Mouse (Mus musculus) midbrain, embryonic 14.5 days (tissue): Measurements from ENCODE around the gene Gm5580. TPM values are rescaled to one million over a fixed set of nuclear protein-coding genes. Genes with fewer than 3 reads are reported as not detected.
"Not testable (repeated sequence)": the region's sequence is repeated elsewhere in the genome, so short reads cannot be mapped to it uniquely, and the experiment has no call there.

Source experiments
- ATAC-seq: fragments of 200-750 bp; cut with Nextera tagmentation; 2 replicates; pipeline ENCODE4 v1.8.0; 2017; ENCODE audit warnings: moderate number of reproducible peaks, moderate library complexity; ENCODE audit not compliant: low FRiP score, low TSS enrichment
- DNase-seq: peaks from one replicate; pipeline ENCODE4 v3.0.0-alpha.2; 2015
- H3K27ac ChIP-seq: fragments of 300-500 bp; sonication (generic); replicated peaks from 2 replicates; pipeline ENCODE4 v1.5.1; 2014; ENCODE audit warnings: mild to moderate bottlenecking, low read depth, low read length, moderate library complexity
- H3K27me3 ChIP-seq: fragments of 300-500 bp; sonication (generic); 2 replicates; pipeline ENCODE4 v1.6.1; 2014; ENCODE audit warnings: low read length, control low read depth, mixed read lengths; ENCODE audit not compliant: control insufficient read depth, insufficient read depth
- H3K36me3 ChIP-seq: fragments of 300-500 bp; sonication (generic); 2 replicates; pipeline ENCODE4 v1.6.1; 2014; ENCODE audit warnings: low read length, control low read depth; ENCODE audit not compliant: control insufficient read depth, insufficient read depth
- H3K4me1 ChIP-seq: fragments of 300-500 bp; sonication (generic); 2 replicates; pipeline ENCODE4 v1.6.1; 2014; ENCODE audit warnings: mild to moderate bottlenecking, antibody characterized with exemption, low read length, control low read depth; ENCODE audit not compliant: control insufficient read depth, insufficient read depth
- H3K4me2 ChIP-seq: fragments of 300-500 bp; sonication (generic); 2 replicates; pipeline ENCODE4 v1.6.1; 2014; ENCODE audit warnings: mild to moderate bottlenecking, low read length, moderate library complexity
- H3K4me3 ChIP-seq: fragments of 300-500 bp; sonication (generic); replicated peaks from 2 replicates; pipeline ENCODE4 v1.5.1; 2014; ENCODE audit warnings: low read depth, low read length
- H3K9ac ChIP-seq: fragments of 300-500 bp; sonication (generic); replicated peaks from 2 replicates; pipeline ENCODE4 v1.6.1; 2014; ENCODE audit warnings: mild to moderate bottlenecking, low read length, moderate library complexity
- H3K9me3 ChIP-seq: fragments of 300-500 bp; sonication (generic); 2 replicates; pipeline ENCODE4 v1.6.1; 2016; ENCODE audit warnings: low read length, control low read depth, mixed read lengths; ENCODE audit not compliant: control insufficient read depth
- WGBS: fragments of 180-500 bp; shearing (Covaris S2); extraction: QIAGEN DNeasy Blood & Tissue Kit; methylation state at CpG from one replicate; pipeline ENCODE4 v1.1.7; 2014; 5-methylcytosine and 5-hydroxymethylcytosine counted together
- polyA plus RNA-seq: library from polyadenylated mRNA; unstranded; fragments of >200 nt; fragmentation: Nextera tagmentation; extraction: Ambion mirVana; gene quantifications from 2 replicates; pipeline ENCODE4 v1.2.1, GENCODE M21; 2014

The Gm5580 gene
- polyA plus RNA-seq, result 0.31 and 0.58 TPM in 2 replicates

- not testable (repeated sequence) for H3K9me3 ChIP-seq, H3K36me3 ChIP-seq, H3K4me3 ChIP-seq, DNase-seq, H3K4me2 ChIP-seq, ATAC-seq, H3K27me3 ChIP-seq, H3K4me1 ChIP-seq, H3K27ac ChIP-seq, H3K9ac ChIP-seq
- WGBS, result 95% methylated on average over 11 of the region's 11 CpGs
Measured at GRCm38 (mm10) chr6:116550841-116551240, at the start of gene Gm5580. TSS of gene Gm5580 (plus strand) at chr6:116551141.

- 93% methylated on average over 19 of the region's 20 CpGs for WGBS
- H3K9ac ChIP-seq, H3K27me3 ChIP-seq, H3K9me3 ChIP-seq, ATAC-seq, H3K4me3 ChIP-seq, DNase-seq, H3K4me2 ChIP-seq, H3K36me3 ChIP-seq, H3K27ac ChIP-seq, H3K4me1 ChIP-seq: not testable (repeated sequence)
Measured at GRCm38 (mm10) chr6:116506302-116507003, 44.5 kb upstream of the Gm5580 start, which contains the start of gene Olfr212. TSS of gene Olfr212 (plus strand) at chr6:116506516.

GRCm38 (mm10) chr6:116514832-116515231 is 36.1 kb upstream of the Gm5580 start:
- Histone ChIP-seq H3K36me3 (no peaks in the 10 kb centered on the region), H3K9ac (no peak overlapping the region), H3K4me3 (no peak overlapping the region), H3K27me3 (no peaks in the 10 kb centered on the region), H3K27ac (no peak overlapping the region), H3K4me2 (no peak overlapping the region), H3K4me1 (no peaks in the 10 kb centered on the region), H3K9me3 (no peaks in the 10 kb centered on the region)
- ATAC-seq (no peak), DNase-seq (no peak)

- no peak within 1 kb of the TSS for H3K4me2 ChIP-seq
- ATAC-seq, result no peak
- H3K4me3 ChIP-seq, result no peak within 1 kb of the TSS
- no peak within 1 kb of the TSS for H3K27ac ChIP-seq
- H3K36me3 ChIP-seq, result no peaks in the 10 kb centered on the region
- no peaks in the 10 kb centered on the region for H3K4me1 ChIP-seq
- DNase-seq, result no peak
- WGBS, result 87% methylated on average over 1 of the region's 1 CpGs
- no peaks in the 10 kb centered on the region for H3K9me3 ChIP-seq
- no peak within 1 kb of the TSS for H3K9ac ChIP-seq
- no peaks in the 10 kb centered on the region for H3K27me3 ChIP-seq
Measured at GRCm38 (mm10) chr6:116538156-116538555, 12.8 kb upstream of the Gm5580 start, which contains the start of gene Olfr213. TSS of gene Olfr213 (plus strand) at chr6:116538456.

GRCm38 (mm10) chr6:116542500-116542899 is 8.4 kb upstream of the Gm5580 start:
- no peaks in the 10 kb centered on the region for H3K9me3 ChIP-seq
- H3K27ac ChIP-seq, result no peak overlapping the region
- H3K4me3 ChIP-seq, result no peak overlapping the region
- H3K4me2 ChIP-seq, result no peak overlapping the region
- no peak for ATAC-seq
- no peaks in the 10 kb centered on the region for H3K27me3 ChIP-seq
- H3K9ac ChIP-seq, result no peak overlapping the region
- no peaks in the 10 kb centered on the region for H3K4me1 ChIP-seq
- WGBS, result 90% methylated on average over 2 of the region's 2 CpGs
- DNase-seq, result no peak
- no peaks in the 10 kb centered on the region for H3K36me3 ChIP-seq

- Histone ChIP-seq H3K4me3 (no peak within 1 kb of the TSS), H3K4me2 (no peak within 1 kb of the TSS), H3K4me1 (no peaks in the 10 kb centered on the region), H3K27me3 (no peaks in the 10 kb centered on the region), H3K9ac (no peak within 1 kb of the TSS), H3K9me3 (no peaks in the 10 kb centered on the region), H3K27ac (no peak within 1 kb of the TSS), H3K36me3 (no peaks in the 10 kb centered on the region)
- WGBS, result 69% methylated on average over 1 of the region's 1 CpGs
- DNase-seq (no peak), ATAC-seq (no peak)
Measured at GRCm38 (mm10) chr6:116553935-116554334, 3.0 kb downstream of the Gm5580 start, which contains the start of gene Olfr214. TSS of gene Olfr214 (plus strand) at chr6:116554235.

GRCm38 (mm10) chr6:116554952-116555351 is 4.0 kb downstream of the Gm5580 start:
- ATAC-seq (no peak), DNase-seq (no peak)
- Histone ChIP-seq H3K9ac (no peak overlapping the region), H3K4me1 (no peaks in the 10 kb centered on the region), H3K27ac (no peak overlapping the region), H3K9me3 (no peaks in the 10 kb centered on the region), H3K27me3 (no peaks in the 10 kb centered on the region), H3K4me2 (no peak overlapping the region), H3K4me3 (no peak overlapping the region), H3K36me3 (no peaks in the 10 kb centered on the region)
- 75% methylated on average over 3 of the region's 3 CpGs for WGBS

- 30% methylated on average over 3 of the region's 3 CpGs for WGBS
- Histone ChIP-seq H3K27ac (no peak overlapping the region), H3K27me3 (no peaks in the 10 kb centered on the region), H3K36me3 (no peaks in the 10 kb centered on the region), H3K4me1 (no peaks in the 10 kb centered on the region), H3K4me2 (no peak overlapping the region), H3K9ac (no peak overlapping the region), H3K9me3 (no peaks in the 10 kb centered on the region), H3K4me3 (no peak overlapping the region)
- ATAC-seq (no peak), DNase-seq (peak; percentile 72)
Measured at GRCm38 (mm10) chr6:116569834-116570233, 18.9 kb downstream of the Gm5580 start.

GRCm38 (mm10) chr6:116584095-116584494 is 33.2 kb downstream of the Gm5580 start, which contains the start of gene Olfr215:
TSS of gene Olfr215 (minus strand) at chr6:116584195.
- H3K9me3 ChIP-seq, result no peaks in the 10 kb centered on the region
- H3K4me2 ChIP-seq, result no peak within 1 kb of the TSS
- H3K9ac ChIP-seq, result no peak within 1 kb of the TSS
- DNase-seq, result peak; percentile 7
- ATAC-seq, result no peak
- H3K27me3 ChIP-seq, result no peaks in the 10 kb centered on the region
- no peaks in the 10 kb centered on the region for H3K36me3 ChIP-seq
- H3K27ac ChIP-seq, result no peak within 1 kb of the TSS
- 44% methylated on average over 4 of the region's 4 CpGs for WGBS
- H3K4me1 ChIP-seq, result no peaks in the 10 kb centered on the region; the same call in 1 of the 2 replicates
- H3K4me3 ChIP-seq, result no peak within 1 kb of the TSS
